Mouse (Mus musculus) spleen, adult 2 months (tissue): ENCODE measurements around the gene Prss46. TPM values are rescaled to one million over a fixed set of nuclear protein-coding genes. Genes with fewer than 3 reads are reported as not detected.
"Not testable (repeated sequence)": the region's sequence is repeated elsewhere in the genome, so short reads cannot be mapped to it uniquely, and the experiment has no call there.

Source experiments
- DNase-seq, 2 experiments: peaks; one replicate each; pipeline versions ENCODE4 v3.0.0 to v3.0.0-alpha.2; 2012 to 2021; ENCODE audit warnings: low spot score in 2 of 2, low read depth in 1 of 2
- H3K27ac ChIP-seq: fragments of 200-500 bp; 2 replicates; pipeline ENCODE4 v1.5.1; 2012; ENCODE audit warnings: low read length, inconsistent platforms; ENCODE audit not compliant: insufficient read depth
- H3K27me3 ChIP-seq: fragments of 200-500 bp; 2 replicates; pipeline ENCODE4 v1.6.1; 2012; ENCODE audit warnings: mild to moderate bottlenecking, moderate library complexity, low read length, inconsistent platforms; ENCODE audit not compliant: control insufficient read depth, insufficient read depth
- H3K36me3 ChIP-seq: fragments of 200-500 bp; 2 replicates; pipeline ENCODE4 v1.6.1; 2012; ENCODE audit warnings: mild to moderate bottlenecking, low read length, inconsistent platforms; ENCODE audit not compliant: control insufficient read depth, insufficient read depth
- H3K4me1 ChIP-seq: fragments of 200-500 bp; 2 replicates; pipeline ENCODE4 v1.6.1; 2011; ENCODE audit warnings: inconsistent platforms; ENCODE audit not compliant: control insufficient read depth, insufficient read depth, insufficient read length
- H3K4me3 ChIP-seq: fragments of 200-500 bp; 2 replicates; pipeline ENCODE4 v1.5.1; 2011; ENCODE audit warnings: mild to moderate bottlenecking, inconsistent platforms; ENCODE audit not compliant: insufficient read depth, insufficient read length; ENCODE audit errors: extremely low read depth
- CTCF ChIP-seq: fragments of 200-500 bp; IDR thresholded peaks from 2 replicates; pipeline ENCODE4 v1.5.1; 2011; ENCODE audit warnings: mild to moderate bottlenecking, inconsistent platforms; ENCODE audit not compliant: insufficient read depth, insufficient read length, insufficient replicate concordance; ENCODE audit errors: extremely low read depth
- POLR2A ChIP-seq: fragments of 200-500 bp; IDR thresholded peaks from 2 replicates; pipeline ENCODE4 v1.6.1; 2011; ENCODE audit warnings: low read depth, low read length, inconsistent platforms
- WGBS: fragments of 180-500 bp; shearing (Covaris S2); methylation state at CpG from one replicate; pipeline ENCODE4 v1.1.7; 2018; 5-methylcytosine and 5-hydroxymethylcytosine counted together
- polyA plus RNA-seq: library from polyadenylated mRNA; depleted of rRNA; stranded (reverse); fragments of >200 nt; gene quantifications from 2 replicates; pipeline ENCODE4 v1.2.3, GENCODE M21; 2012; rRNA removed

The Prss46 gene
- not detected in 2 replicates for polyA plus RNA-seq

GRCm38 (mm10) chr9:110844206-110844605 lies at the start of gene Prss46:
Prss46 (plus strand) TSS chr9:110844506.
- WGBS: 90% methylated on average over 10 of the region's 10 CpGs
- TF ChIP-seq CTCF: no peak
- no peak for TF ChIP-seq POLR2A

DNA sequence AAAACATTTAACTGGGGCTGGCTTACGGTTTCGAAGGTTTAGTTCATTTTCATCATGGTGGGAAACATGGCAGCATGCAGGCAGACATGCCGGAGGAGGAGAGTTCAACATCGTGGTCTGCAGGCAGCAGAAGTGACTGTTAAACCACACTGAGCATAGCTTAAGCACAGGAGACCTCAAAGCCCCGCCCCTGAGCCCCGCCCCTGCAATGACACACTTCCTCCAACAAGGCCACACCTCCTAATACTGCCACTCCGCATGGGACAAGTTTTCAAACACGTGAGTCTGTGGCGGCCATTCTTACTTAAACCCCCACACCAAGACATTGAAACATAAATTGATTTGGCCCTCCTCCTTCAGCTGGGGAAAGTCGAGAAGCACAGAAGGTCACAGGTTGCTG lies 47.3 kb upstream of the Prss46 start:
- H3K4me3 ChIP-seq: no peak overlapping the region
- H3K36me3 ChIP-seq: no peaks in the 10 kb centered on the region
- 70% methylated on average over 10 of the region's 10 CpGs for WGBS
- TF ChIP-seq CTCF (no peak), POLR2A (no peak)
- no peak for DNase-seq
- no peaks in the 10 kb centered on the region for H3K4me1 ChIP-seq
- no peak overlapping the region for H3K27ac ChIP-seq
- H3K27me3 ChIP-seq: no peaks in the 10 kb centered on the region

More at GRCm38 (mm10) chr9:110844206-110844605, at the start of gene Prss46:
- no peak for DNase-seq
- H3K4me3 ChIP-seq: no peak within 1 kb of the TSS
- no peaks in the 10 kb centered on the region for H3K4me1 ChIP-seq
- H3K27me3 ChIP-seq: no peaks in the 10 kb centered on the region
- no peak within 1 kb of the TSS for H3K27ac ChIP-seq
- H3K36me3 ChIP-seq: no peaks in the 10 kb centered on the region

DNA sequence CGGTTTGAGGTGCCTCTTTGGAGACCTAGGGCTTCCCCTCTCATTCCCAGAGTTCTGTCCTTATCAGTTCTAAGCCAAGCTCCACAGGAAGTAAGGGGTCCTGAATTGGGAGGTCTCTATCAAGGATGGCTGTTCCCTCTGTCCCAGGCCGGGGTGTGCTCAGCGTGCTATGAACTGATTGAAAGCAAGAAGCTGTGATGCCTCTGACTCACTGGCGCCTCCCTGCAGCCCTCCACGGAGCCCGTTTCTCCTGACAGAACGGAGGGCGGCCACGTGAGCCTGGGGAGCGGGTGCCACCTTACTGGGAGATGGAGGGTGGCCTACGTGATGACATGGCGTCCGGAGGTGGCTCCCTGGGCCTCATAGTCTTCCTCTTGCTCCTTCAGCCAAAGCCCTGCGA lies 46.4 kb upstream of the Prss46 start, which contains the start of gene Prss42:
Gene Prss42 (plus strand): TSS at position 301 of the 400 bp plus-strand sequence.
- Histone ChIP-seq H3K4me3 (no peak within 1 kb of the TSS), H3K27ac (no peak within 1 kb of the TSS), H3K4me1 (no peaks in the 10 kb centered on the region), H3K27me3 (no peaks in the 10 kb centered on the region), H3K36me3 (no peaks in the 10 kb centered on the region)
- WGBS: 91% methylated on average over 14 of the region's 14 CpGs
- TF ChIP-seq POLR2A: no peak
- TF ChIP-seq CTCF: no peak
- DNase-seq: no peak

GRCm38 (mm10) chr9:110800834-110801479 lies 43.3 kb upstream of the Prss46 start:
- WGBS: 88% methylated on average over 8 of the region's 8 CpGs
- no peak for DNase-seq
- H3K4me3 ChIP-seq: no peak overlapping the region
- no peaks in the 10 kb centered on the region for H3K4me1 ChIP-seq
- no peak overlapping the region for H3K27ac ChIP-seq
- TF ChIP-seq POLR2A: no peak
- TF ChIP-seq CTCF: no peak
- no peaks in the 10 kb centered on the region for H3K27me3 ChIP-seq
- H3K36me3 ChIP-seq: no peaks in the 10 kb centered on the region

DNA sequence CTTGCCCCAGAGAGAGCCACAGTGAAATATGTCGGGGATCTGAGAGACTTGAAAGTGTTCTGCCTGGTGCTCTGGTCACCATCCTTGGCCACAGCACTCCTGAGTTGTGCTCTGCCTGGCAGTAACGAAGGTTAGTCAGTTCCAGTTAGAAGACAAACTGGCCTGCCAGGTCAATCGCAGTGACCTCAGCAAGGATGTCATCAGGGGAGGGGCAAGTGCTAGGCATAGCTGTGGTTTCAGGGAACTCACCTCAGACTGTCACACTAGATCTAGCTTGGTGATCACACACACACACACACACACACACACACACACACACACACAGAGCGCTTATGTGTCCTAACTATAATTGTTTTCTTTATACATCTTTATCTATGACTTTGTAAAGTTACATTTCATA lies 41.0 kb upstream of the Prss46 start:
- no peak for TF ChIP-seq CTCF
- no peak for TF ChIP-seq POLR2A
- 55% methylated on average over 4 of the region's 4 CpGs for WGBS
- no peaks in the 10 kb centered on the region for H3K27me3 ChIP-seq
- no peak overlapping the region for H3K4me3 ChIP-seq
- no peak overlapping the region for H3K27ac ChIP-seq
- no peaks in the 10 kb centered on the region for H3K4me1 ChIP-seq
- no peak for DNase-seq
- H3K36me3 ChIP-seq: no peaks in the 10 kb centered on the region

DNA sequence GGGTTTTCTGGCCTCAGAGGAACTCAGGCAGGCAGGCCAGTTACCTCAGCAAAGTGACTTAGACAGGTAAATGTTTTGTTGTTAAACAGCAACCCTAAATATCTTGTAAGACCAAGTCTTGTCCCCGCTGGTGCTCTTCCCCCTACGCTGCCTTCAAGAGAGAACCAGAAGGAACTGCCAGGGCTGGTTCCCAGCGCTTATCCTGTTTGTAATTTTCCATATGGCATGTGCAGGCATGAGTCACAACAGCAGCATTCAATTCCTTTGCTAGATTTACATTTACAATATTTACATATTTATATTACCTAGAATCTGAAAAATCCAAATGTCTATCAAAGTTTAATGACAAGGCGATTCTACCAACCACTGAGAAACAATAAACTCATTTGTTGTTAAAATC lies 34.3 kb upstream of the Prss46 start:
- TF ChIP-seq POLR2A (no peak), CTCF (no peak)
- WGBS: 95% methylated on average over 4 of the region's 4 CpGs

GRCm38 (mm10) chr9:110813789-110814188 lies 30.5 kb upstream of the Prss46 start, which contains the start of gene Prss44:
Prss44 (plus strand) TSS chr9:110813994.
- no peaks in the 10 kb centered on the region for H3K27me3 ChIP-seq
- 72% methylated on average over 18 of the region's 18 CpGs for WGBS
- TF ChIP-seq POLR2A (no peak), CTCF (no peak)
- no peaks in the 10 kb centered on the region for H3K4me1 ChIP-seq
- H3K27ac ChIP-seq: no peak within 1 kb of the TSS
- H3K4me3 ChIP-seq: no peak within 1 kb of the TSS
- no peaks in the 10 kb centered on the region for H3K36me3 ChIP-seq
- no peak for DNase-seq

More for the DNA sequence above, 34.3 kb upstream of the Prss46 start:
- H3K27ac ChIP-seq: no peak overlapping the region
- no peaks in the 10 kb centered on the region for H3K4me1 ChIP-seq
- no peak overlapping the region for H3K4me3 ChIP-seq
- no peaks in the 10 kb centered on the region for H3K27me3 ChIP-seq
- H3K36me3 ChIP-seq: no peaks in the 10 kb centered on the region
- DNase-seq: no peak

- H3K4me3 ChIP-seq, H3K4me1 ChIP-seq, H3K36me3 ChIP-seq, DNase-seq, H3K27ac ChIP-seq, H3K27me3 ChIP-seq: not testable (repeated sequence)
Observed at GRCm38 (mm10) chr9:110820546-110820945, 23.8 kb upstream of the Prss46 start.
